Mouse (Mus musculus): ENCODE measurements at regions not wholly inside any gene's neighbourhood (a gene's known extent, or its start where the extent isn't known, plus 50 kb on each side); places are given as distances from the start of the nearest gene placed in this dataset.

GRCm38 (mm10) chr10:66911261-66911911 is 184.5 kb upstream of the Jmjd1c start:
- DNase-seq: no peak

GRCm38 (mm10) chr10:66912440-66912839 is 183.5 kb upstream of the Jmjd1c start:
- no peak for DNase-seq

GRCm38 (mm10) chr10:66913187-66913586 is 182.7 kb upstream of the Jmjd1c start:
- no peak for DNase-seq

GRCm38 (mm10) chr10:66913627-66914026 is 182.3 kb upstream of the Jmjd1c start:
- peak in 1 of 2 experiments; percentile 22 for DNase-seq

- no peak for DNase-seq
Measured at GRCm38 (mm10) chr10:66914288-66914975, 181.5 kb upstream of the Jmjd1c start.

GRCm38 (mm10) chr10:66915801-66916200 is 180.1 kb upstream of the Jmjd1c start:
- no peak for DNase-seq

GRCm38 (mm10) chr10:66917725-66918124 is 178.2 kb upstream of the Jmjd1c start:
- DNase-seq: no peak

GRCm38 (mm10) chr10:66918713-66919112 is 177.2 kb upstream of the Jmjd1c start:
- DNase-seq: no peak

- DNase-seq: peak; percentile 76 to 78
Measured at GRCm38 (mm10) chr10:66919953-66920760, 175.8 kb upstream of the Jmjd1c start.

GRCm38 (mm10) chr10:66920761-66921684 is 174.9 kb upstream of the Jmjd1c start:
- DNase-seq: peak; percentile 90

- DNase-seq: no peak
Measured at GRCm38 (mm10) chr10:66921776-66922175, 174.1 kb upstream of the Jmjd1c start.

GRCm38 (mm10) chr10:66922314-66922713 is 173.6 kb upstream of the Jmjd1c start:
- DNase-seq: no peak

GRCm38 (mm10) chr10:66923947-66924346 is 172.0 kb upstream of the Jmjd1c start:
- DNase-seq: no peak

- DNase-seq: no peak
Measured at GRCm38 (mm10) chr10:66924418-66924817, 171.5 kb upstream of the Jmjd1c start.

GRCm38 (mm10) chr10:66925553-66926127 is 170.3 kb upstream of the Jmjd1c start:
- DNase-seq: no peak

GRCm38 (mm10) chr10:66927651-66928050 is 168.3 kb upstream of the Jmjd1c start:
- no peak for DNase-seq

GRCm38 (mm10) chr10:66928211-66928990 is 167.5 kb upstream of the Jmjd1c start:
- no peak for DNase-seq

GRCm38 (mm10) chr10:66930563-66930962 is 165.4 kb upstream of the Jmjd1c start:
- no peak for DNase-seq

GRCm38 (mm10) chr10:66931505-66931904 is 164.4 kb upstream of the Jmjd1c start:
- no peak for DNase-seq

- DNase-seq: no peak
Measured at GRCm38 (mm10) chr10:66932544-66932943, 163.4 kb upstream of the Jmjd1c start.

- DNase-seq: no peak
Measured at GRCm38 (mm10) chr10:66933689-66934088, 162.2 kb upstream of the Jmjd1c start.

All from layer of hippocampus, postnatal 36 days (tissue).